Mouse (Mus musculus): ENCODE results near the gene Hbb-bs.
"Not testable (repeated sequence)": the region's sequence is repeated elsewhere in the genome, so short reads cannot be mapped to it uniquely, and the experiment has no call there.

Gene Hbb-bs

DNA sequence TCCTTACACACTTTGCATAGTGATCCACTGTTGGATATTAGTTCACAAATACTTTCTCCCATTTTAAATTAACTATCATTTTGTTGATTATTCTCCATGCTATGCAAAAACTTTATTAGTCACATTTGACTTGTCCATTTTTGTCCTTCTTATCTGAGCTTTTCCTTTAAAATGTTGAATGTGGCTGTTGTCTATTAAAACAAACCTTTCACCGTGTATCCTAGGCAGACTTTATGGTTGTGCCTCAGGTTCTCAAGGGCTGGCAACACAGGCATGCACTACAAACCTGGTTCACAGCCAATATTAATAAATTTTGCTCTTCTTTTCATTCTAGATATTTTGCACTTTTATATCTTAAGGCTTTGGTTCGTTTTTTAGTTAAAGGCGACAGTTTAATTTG is 17.1 kb downstream of the Hbb-bs start:
- no peak for DNase-seq

DNA sequence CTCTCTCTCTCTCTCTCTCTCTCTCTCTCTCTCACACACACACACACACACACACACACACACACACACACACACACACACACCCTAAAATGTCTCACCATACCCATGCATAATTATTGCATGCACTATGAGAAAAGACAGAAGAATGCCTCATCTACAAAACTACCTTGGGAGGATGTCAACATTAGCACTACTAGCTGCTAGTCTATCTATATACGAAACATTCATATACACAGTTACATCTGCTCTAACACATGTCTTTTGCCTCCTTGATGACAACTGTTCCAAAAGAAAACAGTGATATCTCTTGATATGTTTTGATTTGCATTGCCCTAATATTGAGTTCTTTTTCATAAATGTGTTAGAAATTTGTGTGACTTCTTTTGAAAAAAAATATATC is 17.6 kb downstream of the Hbb-bs start:
- DNase-seq: no peak

DNA sequence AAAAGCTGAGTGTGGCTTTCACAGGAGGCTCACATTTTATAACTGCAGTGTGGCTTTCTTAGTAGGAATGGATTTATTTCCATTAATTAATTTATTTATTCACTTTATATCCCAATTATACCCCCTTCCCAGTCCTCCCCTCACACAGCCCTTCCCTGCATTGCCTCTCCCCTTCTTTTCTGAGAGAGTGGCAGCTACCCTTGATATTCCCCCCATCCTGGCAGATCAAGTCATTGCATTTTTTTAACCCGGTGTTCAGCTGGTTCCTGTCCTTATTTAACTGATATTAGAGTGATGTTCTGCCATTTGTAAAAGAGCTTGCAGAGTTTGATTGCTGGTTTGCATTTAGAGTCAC is 18.1 kb downstream of the Hbb-bs start:
- DNase-seq: no peak

- DNase-seq: no peak
These were observed 18.7 kb downstream of the Hbb-bs start for GRCm38 (mm10) chr7:103808971-103809800.

DNA sequence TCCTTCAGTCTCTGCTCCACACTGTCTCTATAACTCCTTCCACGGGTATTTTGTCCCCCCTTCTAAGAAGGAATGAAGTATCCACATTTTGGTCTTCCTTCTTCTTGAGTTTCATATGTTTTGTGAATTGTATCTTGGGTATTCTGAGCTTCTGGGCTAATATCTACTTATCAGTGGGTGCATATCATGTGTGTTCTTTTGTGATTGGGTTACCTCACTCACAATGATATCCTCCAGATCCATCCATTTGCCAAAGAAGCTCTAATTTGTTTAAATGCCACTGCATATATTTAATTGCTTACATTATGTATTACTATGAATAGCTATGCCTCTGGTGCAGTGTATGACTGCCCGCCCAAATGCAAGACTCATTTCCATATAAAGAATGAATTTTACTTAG is 19.8 kb downstream of the Hbb-bs start:
- DNase-seq: not testable (repeated sequence)

- DNase-seq: peak; percentile 3
These were observed 21.0 kb downstream of the Hbb-bs start for GRCm38 (mm10) chr7:103806856-103807255.

- DNase-seq: no peak
These were observed 35.1 kb downstream of the Hbb-bs start for GRCm38 (mm10) chr7:103792669-103793388.

- DNase-seq: no peak
These were observed 36.2 kb downstream of the Hbb-bs start, which contains the start of gene Olfr67 for GRCm38 (mm10) chr7:103791721-103792120. TSS of gene Olfr67 (minus strand) at chr7:103791821.

DNA sequence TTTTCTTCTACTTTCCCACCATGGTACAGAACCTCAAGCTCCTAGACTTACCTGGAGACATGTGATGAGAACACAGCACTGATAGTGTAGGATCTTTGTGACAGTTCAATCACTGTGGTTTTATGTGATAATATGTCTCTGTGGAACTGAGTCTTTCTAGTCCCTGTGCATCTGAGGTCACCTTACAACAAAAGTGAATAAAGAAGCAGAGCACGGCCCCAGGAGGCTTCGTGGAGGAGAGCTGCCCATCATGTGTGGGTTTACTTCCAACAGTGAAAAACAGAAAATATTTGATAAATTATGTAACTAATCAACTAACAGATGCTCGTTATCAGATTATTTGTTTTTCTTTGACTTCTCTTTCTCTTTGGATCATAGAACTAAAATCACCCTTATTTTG is 48.3 kb downstream of the Hbb-bs start, which contains the start of gene Olfr68:
Gene Olfr68, minus strand, starts transcription at position 101 of the 400 bp plus-strand sequence.
- DNase-seq: no peak

GRCm38 (mm10) chr7:103777652-103778051 is 50.2 kb downstream of the Hbb-bs start:
- not testable (repeated sequence) for DNase-seq

Measured in thymus, postnatal 25 days (tissue).